Mouse (Mus musculus) midbrain, embryonic 16.5 days (tissue): ENCODE results near the gene Ppfibp2. TPM values are rescaled to one million over a fixed set of nuclear protein-coding genes. Genes with fewer than 3 reads are reported as not detected.

ENCODE experiments used
- ATAC-seq: fragments of 200-750 bp; cut with Nextera tagmentation; 2 replicates; pipeline ENCODE4 v1.8.0; 2017; ENCODE audit warnings: moderate TSS enrichment
- H3K27ac ChIP-seq: fragments of 300-500 bp; sonication (generic); 2 replicates; pipeline ENCODE4 v1.5.1; 2014; ENCODE audit warnings: mild to moderate bottlenecking, low read length, mixed read lengths
- H3K27me3 ChIP-seq: fragments of 300-500 bp; sonication (generic); 2 replicates; pipeline ENCODE4 v1.6.1; 2014; ENCODE audit warnings: low read depth, low read length, mixed read lengths; ENCODE audit not compliant: control insufficient read depth, insufficient read depth
- H3K36me3 ChIP-seq: fragments of 300-500 bp; sonication (generic); 2 replicates; pipeline ENCODE4 v1.6.1; 2014; ENCODE audit warnings: mild to moderate bottlenecking, low read length, moderate library complexity, mixed read lengths; ENCODE audit not compliant: control insufficient read depth, insufficient read depth
- H3K4me1 ChIP-seq: fragments of 300-500 bp; sonication (generic); 2 replicates; pipeline ENCODE4 v1.6.1; 2014; ENCODE audit warnings: mild to moderate bottlenecking, low read length, mixed read lengths; ENCODE audit not compliant: control insufficient read depth, insufficient read depth
- H3K4me2 ChIP-seq: fragments of 300-500 bp; sonication (generic); 2 replicates; pipeline ENCODE4 v1.6.1; 2014; ENCODE audit warnings: mild to moderate bottlenecking, low read length, mixed read lengths
- H3K4me3 ChIP-seq: fragments of 300-500 bp; sonication (generic); 2 replicates; pipeline ENCODE4 v1.5.1; 2014; ENCODE audit warnings: low read depth, mild to moderate bottlenecking, low read length, moderate library complexity, mixed read lengths
- H3K9ac ChIP-seq: fragments of 300-500 bp; sonication (generic); 2 replicates; pipeline ENCODE4 v1.6.1; 2014; ENCODE audit warnings: low read depth, low read length, mixed read lengths
- H3K9me3 ChIP-seq: fragments of 300-500 bp; sonication (generic); replicated peaks from 2 replicates; pipeline ENCODE4 v1.6.1; 2014; ENCODE audit warnings: mild to moderate bottlenecking, low read length, mixed read lengths; ENCODE audit not compliant: control insufficient read depth, poor library complexity, severe bottlenecking
- WGBS: fragments of 180-500 bp; shearing (Covaris S2); extraction: QIAGEN DNeasy Blood & Tissue Kit; methylation state at CpG from one replicate; pipeline ENCODE4 v1.1.7; 2014; 5-methylcytosine and 5-hydroxymethylcytosine counted together
- polyA plus RNA-seq: library from polyadenylated mRNA; unstranded; fragments of >200 nt; fragmentation: Nextera tagmentation; extraction: Ambion mirVana; gene quantifications from 2 replicates; pipeline ENCODE4 v1.2.1, GENCODE M21; 2015

The Ppfibp2 gene
- polyA plus RNA-seq, 1 experiment from 2014 or later: 1.4 TPM

DNA sequence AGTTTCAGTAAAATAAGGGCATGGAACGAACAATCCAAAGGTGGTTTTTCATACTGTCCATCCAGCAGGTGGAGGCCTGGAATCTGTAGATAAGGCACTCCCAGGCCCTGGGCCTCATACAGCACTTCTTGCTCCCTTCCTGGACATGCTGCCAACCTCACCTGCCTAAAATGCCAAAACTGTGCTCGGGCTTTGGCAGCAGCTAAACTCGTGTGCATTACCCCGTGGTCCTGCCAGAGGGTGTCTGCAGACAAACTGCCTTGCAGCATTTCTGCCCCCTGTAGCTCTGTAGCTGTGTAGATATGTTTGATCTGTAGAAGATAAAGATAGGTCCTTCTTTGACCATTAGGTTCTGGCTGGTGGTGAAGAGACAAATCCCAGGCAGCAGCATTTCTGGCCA, 26.0 kb upstream of the Ppfibp2 start:
- Histone ChIP-seq H3K4me1 (no peaks in the 10 kb centered on the region), H3K9ac (no peak overlapping the region), H3K27me3 (no peaks in the 10 kb centered on the region), H3K4me3 (no peak overlapping the region), H3K27ac (no peak overlapping the region), H3K36me3 (no peaks in the 10 kb centered on the region), H3K4me2 (no peak overlapping the region), H3K9me3 (no peaks in the 10 kb centered on the region)
- 81% methylated on average over 4 of the region's 4 CpGs for WGBS
- ATAC-seq: no peak

DNA sequence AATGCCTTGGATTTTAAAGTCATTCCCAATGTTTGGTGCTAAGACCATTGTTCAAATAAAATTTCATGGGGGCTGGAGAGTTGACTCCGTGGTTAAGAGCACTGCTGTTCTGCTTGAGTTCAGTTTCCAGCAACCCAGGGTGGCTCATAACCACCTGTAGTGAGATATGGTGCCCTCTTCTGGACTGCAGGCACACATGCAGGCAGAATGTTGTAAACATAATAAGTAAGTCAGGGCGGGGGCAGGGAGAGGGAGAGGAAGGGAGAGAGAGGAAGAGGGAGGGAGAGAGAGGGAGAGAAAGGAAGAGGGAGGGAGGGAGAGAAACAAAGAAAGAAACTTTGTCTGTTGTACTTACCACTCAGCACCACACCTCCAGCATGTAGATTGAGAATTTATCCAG, 21.2 kb upstream of the Ppfibp2 start:
- H3K36me3 ChIP-seq: no peaks in the 10 kb centered on the region
- no peaks in the 10 kb centered on the region for H3K27me3 ChIP-seq
- no peak for ATAC-seq
- no peaks in the 10 kb centered on the region for H3K9me3 ChIP-seq
- no peaks in the 10 kb centered on the region for H3K4me1 ChIP-seq
- H3K9ac ChIP-seq: no peak overlapping the region
- H3K4me3 ChIP-seq: no peak overlapping the region
- H3K4me2 ChIP-seq: no peak overlapping the region
- 61% methylated on average over 2 of the region's 2 CpGs for WGBS
- H3K27ac ChIP-seq: no peak overlapping the region

GRCm38 (mm10) chr7:107574276-107574675, 20.7 kb upstream of the Ppfibp2 start:
- Histone ChIP-seq H3K27ac (no peak overlapping the region), H3K36me3 (no peaks in the 10 kb centered on the region), H3K4me1 (no peaks in the 10 kb centered on the region), H3K4me2 (no peak overlapping the region), H3K27me3 (no peaks in the 10 kb centered on the region), H3K9me3 (no peaks in the 10 kb centered on the region), H3K9ac (no peak overlapping the region), H3K4me3 (no peak overlapping the region)
- no peak for ATAC-seq
- 82% methylated on average over 3 of the region's 3 CpGs for WGBS

GRCm38 (mm10) chr7:107592641-107593040, 2.4 kb upstream of the Ppfibp2 start:
- H3K9ac ChIP-seq: no peak overlapping the region
- H3K9me3 ChIP-seq: no peaks in the 10 kb centered on the region
- H3K36me3 ChIP-seq: no peaks in the 10 kb centered on the region
- ATAC-seq: no peak
- 29% methylated on average over 2 of the region's 2 CpGs for WGBS
- peaks cover 5% of the 10 kb centered on the region; the same call in 1 of the 2 replicates for H3K4me1 ChIP-seq
- H3K4me2 ChIP-seq: no peak overlapping the region
- H3K27ac ChIP-seq: no peak overlapping the region
- no peak overlapping the region for H3K4me3 ChIP-seq
- no peaks in the 10 kb centered on the region for H3K27me3 ChIP-seq

DNA sequence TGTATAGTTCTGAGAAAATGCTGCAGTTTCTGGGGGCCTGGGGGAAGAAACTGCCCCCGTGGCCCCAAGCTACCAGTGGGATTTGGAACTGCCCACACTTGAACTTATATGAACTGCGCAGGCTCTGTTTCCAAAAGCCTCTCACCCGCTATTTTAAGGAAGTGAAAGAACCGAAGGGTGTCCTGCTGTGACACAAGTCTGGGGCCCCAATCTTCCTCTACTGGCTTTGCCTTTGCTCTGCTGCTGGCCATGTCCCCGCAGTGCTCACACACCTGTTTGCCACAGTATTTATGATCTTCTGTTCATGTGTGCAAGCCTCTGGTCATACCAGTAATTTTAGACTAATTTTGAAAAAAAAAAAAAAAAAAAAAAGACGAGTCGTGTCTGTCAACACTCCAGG, 1.1 kb upstream of the Ppfibp2 start:
- no peak overlapping the region; the same call in 1 of the 2 replicates for H3K27ac ChIP-seq
- H3K9ac ChIP-seq: no peak overlapping the region
- ATAC-seq: 0 out of 2 replicates have a peak, but pooled peaks have one; percentile 0
- WGBS: 32% methylated on average over 7 of the region's 7 CpGs
- peak overlapping the region; percentile 97 for H3K4me2 ChIP-seq
- H3K4me3 ChIP-seq: no peak overlapping the region; the same call in 1 of the 2 replicates
- no peaks in the 10 kb centered on the region for H3K36me3 ChIP-seq
- H3K27me3 ChIP-seq: no peaks in the 10 kb centered on the region
- H3K9me3 ChIP-seq: no peaks in the 10 kb centered on the region
- peaks cover 5% of the 10 kb centered on the region; the same call in 1 of the 2 replicates for H3K4me1 ChIP-seq

DNA sequence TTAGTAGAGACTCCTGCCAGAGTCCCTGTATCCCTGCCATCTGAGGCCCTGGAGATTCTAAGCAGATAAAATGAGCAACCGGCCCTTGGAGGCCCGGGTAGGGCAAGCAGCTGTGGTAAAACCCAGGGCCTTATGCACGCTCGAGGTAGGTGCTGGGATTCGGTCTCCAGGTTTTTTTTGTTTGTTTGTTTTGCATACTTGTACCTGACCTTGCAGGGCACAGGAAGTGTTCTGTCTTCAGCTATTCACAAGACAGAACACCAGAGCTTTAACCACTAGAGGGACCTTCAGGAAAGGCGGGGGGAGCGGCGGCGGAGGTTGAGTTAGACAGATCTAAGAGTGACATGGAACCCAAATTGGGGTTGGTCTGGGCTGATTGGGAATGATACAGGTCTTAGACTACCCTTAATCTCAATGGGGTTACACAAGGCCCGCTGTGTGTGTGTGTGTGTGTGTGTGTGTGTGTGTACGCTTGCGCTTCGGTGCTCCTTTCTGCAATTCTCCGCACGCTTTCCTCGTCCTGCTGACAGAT, 616 bp upstream of the Ppfibp2 start:
- 2% methylated on average over 16 of the region's 16 CpGs for WGBS
- ATAC-seq: peak; percentile 88
- H3K27ac ChIP-seq: no peak overlapping the region; the same call in 1 of the 2 replicates
- H3K36me3 ChIP-seq: no peaks in the 10 kb centered on the region
- no peaks in the 10 kb centered on the region for H3K27me3 ChIP-seq
- H3K4me2 ChIP-seq: peak overlapping the region; percentile 97
- peak overlapping the region; percentile 67 for H3K9ac ChIP-seq
- peaks cover 5% of the 10 kb centered on the region; the same call in 1 of the 2 replicates for H3K4me1 ChIP-seq
- H3K4me3 ChIP-seq: peak overlapping the region; percentile 72
- H3K9me3 ChIP-seq: no peaks in the 10 kb centered on the region

DNA sequence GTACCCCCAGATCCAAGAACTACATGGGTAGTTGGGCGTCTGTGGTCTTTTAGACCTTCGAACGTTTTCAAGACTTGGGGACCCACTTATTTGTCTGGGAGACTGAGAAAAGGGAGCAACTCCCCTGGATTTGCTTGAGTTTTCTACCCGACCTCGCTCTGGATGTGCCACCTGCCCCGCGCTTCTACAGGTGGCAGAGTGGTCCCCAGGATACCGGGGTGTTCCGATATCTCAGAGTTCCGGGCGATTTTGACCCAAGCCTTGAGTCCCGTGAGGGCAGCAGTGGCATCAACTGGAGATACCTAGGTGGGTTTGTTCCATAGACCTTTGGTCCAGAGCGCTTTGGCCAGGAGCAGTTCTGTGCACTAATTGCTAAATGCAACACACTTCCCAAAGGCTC, 419 bp downstream of the Ppfibp2 start:
- Histone ChIP-seq H3K36me3 (no peaks in the 10 kb centered on the region), H3K27me3 (no peaks in the 10 kb centered on the region), H3K9ac (peak overlapping the region; percentile 67; the same call in 1 of the 2 replicates), H3K27ac (no peak overlapping the region), H3K4me3 (peak overlapping the region; percentile 72), H3K4me1 (peaks cover 5% of the 10 kb centered on the region; the same call in 1 of the 2 replicates), H3K4me2 (peak overlapping the region; percentile 97), H3K9me3 (no peaks in the 10 kb centered on the region)
- peak; percentile 5; the same call in 1 of the 2 replicates for ATAC-seq
- WGBS: 14% methylated on average over 13 of the region's 13 CpGs

- ATAC-seq: no peak
- Histone ChIP-seq H3K4me3 (no peak overlapping the region), H3K4me1 (peaks cover 5% of the 10 kb centered on the region; the same call in 1 of the 2 replicates), H3K4me2 (no peak overlapping the region), H3K9me3 (no peaks in the 10 kb centered on the region), H3K9ac (no peak overlapping the region), H3K27ac (no peak overlapping the region), H3K36me3 (no peaks in the 10 kb centered on the region), H3K27me3 (no peaks in the 10 kb centered on the region)
Observed at GRCm38 (mm10) chr7:107596753-107597152, 1.7 kb downstream of the Ppfibp2 start.

DNA sequence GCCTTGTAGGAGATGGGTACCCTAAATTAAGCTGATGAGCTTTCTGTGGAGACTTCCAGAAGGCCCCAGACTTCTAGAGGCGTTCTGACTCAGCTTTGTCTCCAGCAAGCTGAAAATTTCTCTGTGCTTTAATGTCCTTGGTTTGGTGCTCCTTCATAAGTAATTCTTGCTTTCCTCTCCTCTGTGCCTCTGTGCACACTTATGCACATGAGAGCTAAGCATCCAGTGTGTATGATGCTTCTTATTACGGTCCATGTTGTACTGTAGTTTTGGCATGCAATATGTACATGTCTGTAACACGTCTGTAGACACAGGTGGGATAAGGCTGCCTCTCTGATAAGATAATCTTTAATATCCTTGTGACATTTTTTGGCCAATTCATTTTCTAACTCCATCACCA, 2.9 kb downstream of the Ppfibp2 start:
- H3K36me3 ChIP-seq: no peaks in the 10 kb centered on the region
- H3K4me2 ChIP-seq: no peak overlapping the region
- H3K27ac ChIP-seq: no peak overlapping the region
- H3K4me3 ChIP-seq: no peak overlapping the region
- no peak overlapping the region for H3K9ac ChIP-seq
- no peaks in the 10 kb centered on the region for H3K27me3 ChIP-seq
- no peak for ATAC-seq
- peaks cover 5% of the 10 kb centered on the region; the same call in 1 of the 2 replicates for H3K4me1 ChIP-seq
- H3K9me3 ChIP-seq: no peaks in the 10 kb centered on the region
- WGBS: 92% methylated on average over 3 of the region's 3 CpGs
